Mouse (Mus musculus) layer of hippocampus, postnatal 25 days (tissue): ENCODE measurements around the gene Ptgr1. TPM values are rescaled to one million over a fixed set of nuclear protein-coding genes. Genes with fewer than 3 reads are reported as not detected.
A peak's percentile ranks its signal among the peaks of the same experiment; 100 is the strongest.

Experiments
- DNase-seq, 2 experiments: peaks; one replicate each; pipeline ENCODE4 v3.0.0; 2022; ENCODE audit warnings: mixed read lengths in 2 of 2, low spot score in 1 of 2; ENCODE audit errors: extremely low spot score in 1 of 2
- total RNA-seq, 2 experiments: library from RNA; stranded (reverse); gene quantifications; 2 replicates each; pipeline ENCODE4 v1.2.3; 2021

The Ptgr1 gene
- total RNA-seq, result 1 to 10 TPM; 2.9 to 3.2 TPM

GRCm38 (mm10) chr4:58986540-58987190 is at the start of gene Ptgr1:
Gene Ptgr1 (minus strand): TSS chr4:58987119.
- peak; percentile 68 to 81 for DNase-seq

- no peak for DNase-seq
These were observed 48.9 kb upstream of the Ptgr1 start for GRCm38 (mm10) chr4:59035786-59036350.

GRCm38 (mm10) chr4:59034918-59035785 is 48.2 kb upstream of the Ptgr1 start, which contains the start of gene Gng10:
Gene Gng10 (plus strand): TSS chr4:59035088.
- DNase-seq, result peak; percentile 62 to 76

GRCm38 (mm10) chr4:59034325-59034917 is 47.5 kb upstream of the Ptgr1 start:
- DNase-seq, result no peak

- no peak for DNase-seq
These were observed 30.0 kb upstream of the Ptgr1 start for GRCm38 (mm10) chr4:59016922-59017321.

GRCm38 (mm10) chr4:59015181-59015580 is 28.3 kb upstream of the Ptgr1 start:
- DNase-seq, result no peak

GRCm38 (mm10) chr4:59011446-59011845 is 24.5 kb upstream of the Ptgr1 start:
- no peak for DNase-seq

GRCm38 (mm10) chr4:59009696-59010095 is 22.8 kb upstream of the Ptgr1 start:
- DNase-seq, result no peak

GRCm38 (mm10) chr4:59009186-59009585 is 22.3 kb upstream of the Ptgr1 start:
- DNase-seq, result no peak

- no peak for DNase-seq
These were observed 21.1 kb upstream of the Ptgr1 start for GRCm38 (mm10) chr4:59007974-59008373.

GRCm38 (mm10) chr4:59007016-59007415 is 20.1 kb upstream of the Ptgr1 start:
- DNase-seq, result no peak

- DNase-seq, result no peak
These were observed 19.3 kb upstream of the Ptgr1 start for GRCm38 (mm10) chr4:59006211-59006610.

GRCm38 (mm10) chr4:59003806-59004200 is 16.9 kb upstream of the Ptgr1 start:
- no peak for DNase-seq

- peak; percentile 78 for DNase-seq
These were observed 16.3 kb upstream of the Ptgr1 start, which contains the start of gene Gm20503 for GRCm38 (mm10) chr4:59002948-59003805. Gene Gm20503 (plus strand): TSS chr4:59003210.

GRCm38 (mm10) chr4:59000614-59001013 is 13.7 kb upstream of the Ptgr1 start:
- DNase-seq, result no peak

GRCm38 (mm10) chr4:58999686-59000085 is 12.8 kb upstream of the Ptgr1 start:
- peak; percentile 46 to 75 for DNase-seq

GRCm38 (mm10) chr4:58998688-58999087 is 11.8 kb upstream of the Ptgr1 start:
- no peak for DNase-seq

GRCm38 (mm10) chr4:58997081-58997480 is 10.2 kb upstream of the Ptgr1 start:
- no peak for DNase-seq

- DNase-seq, result no peak
These were observed 8.4 kb upstream of the Ptgr1 start for GRCm38 (mm10) chr4:58995251-58995693.

GRCm38 (mm10) chr4:58994762-58995161 is 7.8 kb upstream of the Ptgr1 start, which contains the start of gene Dnajc25:
Gene Dnajc25 (plus strand): TSS chr4:58995062.
- no peak for DNase-seq
